Mouse (Mus musculus): ENCODE data around the gene Gm49322.

Gene Gm49322

DNA sequence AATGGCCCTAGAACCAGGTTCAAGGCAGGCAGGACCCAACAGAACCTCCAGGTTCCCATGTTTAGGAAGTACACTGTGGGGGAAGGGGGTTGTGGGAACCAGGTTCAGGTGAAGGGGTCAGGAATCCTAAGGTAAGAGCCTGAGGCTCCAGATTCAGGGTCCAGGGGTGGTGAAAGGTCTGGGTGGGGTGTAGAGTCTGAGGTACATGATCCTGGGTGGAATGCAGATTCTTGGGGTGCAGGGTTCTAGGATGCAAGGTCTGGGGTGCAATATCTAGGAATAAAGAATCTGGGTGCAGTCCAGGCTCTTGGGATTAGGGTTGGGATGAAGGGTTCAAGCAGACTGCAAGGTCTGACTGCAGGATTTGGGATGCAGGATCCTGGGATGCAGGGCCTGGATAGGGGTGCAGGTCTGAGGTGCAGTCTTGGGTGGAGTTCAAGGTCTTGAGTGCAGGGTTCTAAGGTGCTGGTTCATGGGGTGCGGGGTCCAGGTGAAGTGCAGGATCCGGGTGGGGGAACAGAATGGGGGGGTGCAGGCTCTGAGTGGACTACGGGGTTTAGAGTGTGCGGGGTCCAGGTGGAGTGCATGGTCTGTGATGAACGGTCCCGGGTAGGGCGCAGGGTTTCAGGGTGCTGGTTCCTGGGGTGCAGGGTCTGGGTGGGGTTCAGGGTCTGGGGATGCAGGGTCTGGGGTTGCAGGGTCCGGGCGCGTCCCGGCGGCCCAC is 49.7 kb downstream of the Gm49322 start:
- no peak for DNase-seq (ENCODE audit: low read depth, low spot score)

DNA sequence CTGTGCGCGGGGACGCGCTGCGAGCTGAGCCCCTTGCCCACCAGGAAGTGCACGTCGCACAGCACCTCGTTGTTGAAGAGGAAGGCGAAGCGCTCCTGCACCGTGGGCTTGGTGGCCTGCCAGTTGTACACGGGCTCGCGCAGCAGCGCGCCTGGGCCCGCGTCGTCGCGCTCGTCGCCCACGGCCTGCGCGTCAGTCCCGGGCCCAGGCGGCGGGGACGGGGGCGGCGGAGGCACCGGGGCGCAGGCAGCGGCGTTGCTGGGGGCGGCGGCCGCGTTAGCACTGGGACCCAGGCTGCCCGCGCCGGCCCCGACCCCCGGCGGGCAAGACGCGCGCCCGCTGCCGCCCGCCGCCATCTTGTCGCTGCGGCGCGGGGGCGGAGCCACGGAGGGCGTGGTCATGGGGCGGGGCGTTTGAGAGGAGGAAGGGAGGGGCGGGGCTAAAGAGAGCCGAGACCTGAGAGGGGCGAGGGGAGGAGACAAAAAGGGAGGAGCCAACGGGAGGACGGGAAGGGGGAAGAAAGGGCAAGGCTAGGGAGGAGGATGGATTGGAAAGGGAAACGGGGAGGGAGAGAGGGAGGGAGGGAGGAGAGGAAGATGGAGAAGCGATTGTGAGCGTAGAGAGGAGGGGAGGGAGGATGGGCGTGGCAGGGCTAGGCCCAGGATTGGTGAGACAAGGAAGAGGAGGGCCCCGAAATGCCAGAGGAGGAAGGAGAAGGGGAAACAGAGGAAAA is 50.5 kb downstream of the Gm49322 start:
- peak; percentile 100 for DNase-seq (ENCODE audit: low read depth, low spot score)

DNA sequence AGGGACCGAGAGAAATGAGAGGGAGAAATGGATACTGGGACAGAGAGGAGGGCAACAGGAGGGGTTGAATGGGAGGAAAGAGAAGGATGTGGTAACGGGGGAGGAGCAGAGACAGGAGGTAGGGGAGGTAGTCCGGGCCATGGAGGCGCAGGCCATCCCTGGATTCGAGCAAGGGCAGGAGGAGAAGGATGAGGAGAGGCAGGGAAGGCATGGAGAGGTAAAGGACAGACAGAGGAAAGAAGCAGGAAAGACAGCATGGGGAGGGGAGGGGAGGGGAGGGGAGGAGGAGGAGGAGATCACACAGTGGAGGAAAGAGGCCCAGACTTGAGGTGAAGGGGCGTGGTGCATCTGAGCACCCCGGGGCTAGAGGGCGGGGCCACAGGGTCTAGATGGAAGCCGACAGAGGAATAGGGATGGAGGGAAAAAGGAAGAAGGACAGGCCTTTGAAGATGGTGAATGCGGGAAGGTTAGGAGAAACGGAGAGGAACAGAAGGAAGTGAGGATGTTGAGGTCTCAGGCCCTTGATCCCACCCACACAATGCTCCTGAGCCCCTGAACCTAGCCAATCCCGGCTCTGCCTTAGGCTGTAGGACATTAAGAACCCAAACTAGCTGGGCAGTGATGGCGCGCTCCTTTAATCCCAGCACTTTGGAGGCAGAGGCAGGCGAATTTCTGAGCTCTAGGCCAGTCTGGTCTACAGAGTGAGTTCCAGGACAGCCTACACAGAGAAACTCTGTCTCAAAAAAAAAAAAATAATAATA is 51.2 kb downstream of the Gm49322 start, which contains the start of gene Btbd2:
TSS of gene Btbd2 (minus strand) at position 209 of the 761 bp plus-strand sequence.
- DNase-seq (ENCODE audit: low read depth, low spot score) = no peak

DNA sequence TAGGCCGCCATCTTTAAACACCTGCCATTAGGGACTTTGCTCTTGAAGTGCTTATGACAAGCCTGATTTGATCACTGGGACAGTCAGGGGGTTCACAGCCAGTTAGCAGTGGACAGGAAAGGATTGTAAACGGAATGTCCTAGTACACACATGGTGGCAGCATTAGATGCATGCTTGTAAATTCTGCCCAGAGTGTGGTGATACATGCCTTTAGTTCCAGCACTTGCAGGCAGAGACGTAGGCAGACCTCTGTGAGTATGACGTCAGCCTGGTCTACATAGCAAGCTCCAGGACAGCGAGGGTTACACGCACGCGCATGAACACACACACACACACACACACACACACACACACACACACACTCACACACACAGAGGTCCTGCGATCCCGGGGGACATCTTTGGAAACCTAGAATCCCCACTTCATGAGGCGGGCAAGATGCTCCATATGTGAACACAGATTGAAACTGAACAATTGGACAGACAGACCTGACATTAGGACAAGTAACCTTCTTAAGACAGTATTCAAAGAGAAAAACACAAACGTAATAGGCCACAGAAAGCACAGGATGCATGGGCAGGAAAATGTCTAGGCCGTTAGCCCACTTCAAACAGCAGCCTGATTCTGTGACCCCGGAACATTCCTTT is 52.5 kb downstream of the Gm49322 start:
- DNase-seq (ENCODE audit: low read depth, low spot score) = peak; percentile 64

DNA sequence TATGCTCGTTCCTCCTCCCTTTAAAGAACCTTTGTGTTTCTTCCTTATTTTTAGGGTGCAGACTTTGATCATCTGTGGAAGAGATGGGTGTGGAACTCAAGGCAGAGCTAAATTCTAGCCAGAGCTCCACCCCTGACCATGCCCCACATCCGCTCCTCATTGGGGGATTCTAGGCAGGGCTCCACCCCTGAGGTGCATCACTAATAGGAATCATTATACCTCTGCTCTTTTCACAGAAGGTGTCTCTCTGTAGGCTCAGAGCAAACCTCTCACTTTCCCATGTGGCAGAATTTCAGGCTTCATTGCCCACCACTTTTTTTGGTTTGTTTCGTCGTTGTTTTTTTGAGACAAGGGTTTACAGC is 53.0 kb downstream of the Gm49322 start:
- peak; percentile 74 for DNase-seq (ENCODE audit: low read depth, low spot score)

DNA sequence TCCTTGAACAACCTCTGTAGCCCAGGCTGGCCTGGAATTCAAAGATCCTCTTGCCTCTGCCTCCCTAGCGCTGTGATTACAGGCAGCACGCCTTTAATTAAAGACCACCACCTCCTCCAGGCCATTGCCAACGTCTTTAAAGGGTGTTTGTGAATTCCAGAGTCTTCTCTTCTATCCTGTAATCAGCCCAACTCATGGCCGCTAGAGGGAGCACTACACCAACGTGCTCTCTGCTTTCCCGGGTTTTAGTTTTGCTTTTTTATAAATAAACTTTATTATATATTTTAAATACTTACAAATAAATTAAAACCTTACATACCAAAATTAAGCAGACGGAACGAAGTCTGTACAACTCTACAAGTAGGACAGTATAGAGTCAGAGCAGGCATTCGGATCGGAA is 53.4 kb downstream of the Gm49322 start:
- peak; percentile 87 for DNase-seq (ENCODE audit: low read depth, low spot score)

DNA sequence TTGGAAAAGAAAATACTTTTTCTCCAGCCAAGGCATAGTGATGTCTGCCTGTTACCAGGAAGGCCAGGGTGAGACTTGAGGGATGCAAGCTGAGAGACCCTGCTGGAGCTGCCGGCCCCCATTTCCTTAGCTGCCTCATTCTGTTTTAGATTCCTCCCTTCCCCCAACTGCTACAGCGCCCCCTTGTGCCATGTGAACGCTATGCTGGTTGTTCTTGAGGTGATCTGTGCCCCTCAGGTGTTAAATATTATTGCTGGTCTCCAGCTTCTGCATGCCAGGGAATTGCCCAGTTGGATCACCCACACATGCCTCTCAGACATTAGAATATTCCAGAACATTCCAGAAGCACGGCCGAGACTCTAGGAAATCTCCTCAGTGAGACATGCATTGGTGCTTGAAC is 55.3 kb downstream of the Gm49322 start:
- peak; percentile 55 for DNase-seq (ENCODE audit: low read depth, low spot score)

DNA sequence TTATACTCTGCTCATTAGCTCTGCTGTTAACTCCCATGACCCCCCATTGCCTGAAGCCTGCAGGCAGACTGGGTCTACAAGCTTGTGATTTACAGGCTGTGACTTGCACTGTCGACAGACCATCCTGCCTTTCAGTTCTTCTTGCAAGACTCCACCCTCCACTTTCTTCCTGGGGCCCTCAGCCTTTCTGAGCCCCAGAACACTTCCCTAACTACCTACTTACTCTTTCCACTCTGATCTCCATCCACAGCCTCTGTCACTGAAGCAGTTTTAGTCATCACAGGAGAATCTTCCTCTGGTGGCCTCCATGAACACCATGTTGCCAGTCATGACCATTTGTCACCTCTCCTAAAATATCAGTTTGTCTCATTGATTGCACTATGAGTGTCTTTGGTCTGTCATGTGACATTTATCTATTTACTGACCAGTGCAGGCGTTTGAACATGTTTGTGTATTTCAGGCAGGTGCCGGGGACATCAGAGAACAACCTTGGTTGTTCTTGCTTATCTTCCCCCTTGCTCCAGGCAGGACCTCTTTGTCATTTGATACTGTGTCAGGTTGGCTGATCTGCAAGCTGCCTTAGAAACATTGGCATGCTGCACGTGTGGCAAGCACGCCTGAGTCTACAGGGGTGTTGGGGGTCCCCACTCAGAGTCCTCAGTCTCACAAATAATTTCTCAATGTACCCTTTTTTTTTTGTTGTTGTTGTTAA is 57.8 kb downstream of the Gm49322 start:
- DNase-seq (ENCODE audit: low read depth, low spot score) = no peak

DNA sequence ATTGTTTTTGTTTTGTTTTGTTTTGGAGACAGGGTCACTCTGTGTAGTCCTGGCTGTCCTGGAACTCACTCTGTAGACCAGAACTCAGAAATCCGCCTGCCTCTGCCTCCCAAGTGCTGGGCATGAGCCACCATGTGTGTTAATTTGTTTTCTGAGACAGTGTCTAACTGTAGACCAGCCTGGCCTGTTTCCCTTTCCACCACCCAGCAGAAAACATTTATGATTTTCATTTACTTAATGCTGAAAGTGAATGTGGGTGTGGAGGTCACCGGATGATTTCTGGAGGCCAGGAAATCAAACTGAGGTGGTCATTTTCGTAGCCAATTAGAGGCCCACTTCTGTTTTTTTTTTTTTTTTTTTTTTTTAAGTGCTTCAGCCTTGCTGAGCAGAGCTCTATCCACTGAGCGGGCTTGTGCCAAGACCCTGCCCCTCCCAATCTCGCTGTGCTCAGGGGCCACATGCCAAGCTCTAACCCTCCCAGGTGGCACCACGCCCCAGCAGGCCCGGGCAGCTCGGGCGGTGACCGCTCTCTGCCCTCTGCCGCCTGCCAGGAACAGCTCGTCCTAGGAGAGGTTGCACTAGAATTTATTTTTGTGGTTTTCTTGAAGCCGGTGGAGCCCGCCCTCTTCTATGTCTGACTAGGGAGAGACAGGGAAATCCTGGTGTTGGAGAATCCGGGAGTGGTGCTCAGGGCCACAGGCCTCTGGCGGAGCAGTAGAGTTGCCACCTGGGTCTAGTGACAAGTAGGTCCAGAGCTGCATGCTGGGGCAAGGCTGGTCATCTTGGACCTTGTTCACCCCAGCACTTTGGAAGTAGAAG is 58.6 kb downstream of the Gm49322 start:
- peak; percentile 71 for DNase-seq (ENCODE audit: low read depth, low spot score)

DNA sequence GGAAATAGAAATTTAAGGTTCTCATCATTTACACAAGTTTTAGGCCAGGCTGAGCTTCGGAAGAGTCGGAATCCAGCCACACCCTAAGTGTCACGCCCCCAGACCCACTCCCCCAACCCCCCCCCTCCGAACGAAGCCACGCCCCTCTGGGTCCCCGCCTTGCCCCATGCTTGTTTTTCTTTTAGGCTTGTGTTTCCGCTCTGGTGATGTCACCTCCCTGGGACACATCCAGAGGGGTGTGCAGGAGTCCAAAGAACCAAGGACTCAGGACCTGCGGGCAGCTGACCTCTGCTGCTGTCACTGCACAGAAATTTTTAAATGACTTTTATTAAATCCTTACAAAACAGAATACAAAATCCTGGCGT is 59.2 kb downstream of the Gm49322 start:
- DNase-seq (ENCODE audit: low read depth, low spot score) = peak; percentile 52
